Mouse (Mus musculus) MN1 (cell line): ENCODE data around the gene Vcan.

ENCODE experiments used
- DNase-seq: peaks from one replicate; pipeline ENCODE4 v3.0.0-alpha.2; 2016; ENCODE audit warnings: low spot score

Vcan gene

DNA sequence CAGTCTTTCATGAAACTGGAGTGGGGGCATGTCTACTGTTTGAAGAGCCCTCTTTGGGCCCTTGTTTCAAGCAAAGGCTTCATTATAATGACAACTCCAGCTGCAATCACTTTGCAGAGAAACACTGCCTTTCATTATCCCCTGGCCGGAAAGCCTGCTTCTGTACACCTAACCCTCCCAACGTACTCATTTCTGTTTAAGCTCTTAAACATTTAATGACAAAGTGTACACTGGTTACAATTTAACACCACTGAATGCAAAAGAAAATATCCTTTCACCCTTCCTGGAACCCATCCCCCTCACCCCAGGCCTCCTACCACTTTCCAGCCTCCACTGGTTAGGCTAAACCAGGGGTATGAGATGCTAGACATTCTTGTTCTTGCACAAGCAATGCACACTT lies 15.8 kb downstream of the Vcan start:
- no peak for DNase-seq

- no peak for DNase-seq
These were observed 21.8 kb downstream of the Vcan start for GRCm38 (mm10) chr13:89720497-89720896.

DNA sequence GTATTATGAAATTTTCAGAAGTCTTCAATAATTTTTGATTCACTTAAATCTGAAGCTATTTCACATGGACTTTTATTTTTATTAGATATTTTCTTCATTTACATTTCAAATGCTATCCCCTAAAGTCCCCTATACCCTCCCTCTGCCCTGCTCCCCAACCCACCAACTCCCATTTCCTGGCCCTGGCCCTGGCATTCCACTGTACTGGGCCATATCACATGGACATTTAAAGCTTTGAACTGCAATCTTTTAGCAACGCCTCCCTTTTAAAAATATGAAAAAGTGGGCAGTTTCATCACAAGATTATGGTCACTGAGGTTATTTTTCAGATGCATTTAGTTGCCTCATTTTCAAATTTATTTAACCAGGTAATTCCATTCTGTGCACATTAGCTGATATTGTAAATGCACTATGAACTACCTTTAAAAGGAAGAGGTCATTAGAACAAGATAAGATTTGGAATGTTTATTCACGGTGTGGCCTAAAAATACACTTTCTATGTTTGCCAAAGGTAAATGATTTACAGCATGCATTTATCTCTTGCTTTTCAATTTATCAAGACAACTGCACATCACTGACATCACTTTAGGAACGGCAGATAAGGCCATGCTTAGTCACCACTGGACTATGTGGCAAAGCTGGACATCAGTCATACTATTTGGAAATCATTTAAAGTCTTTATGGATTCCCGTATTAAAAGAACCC lies 32.7 kb downstream of the Vcan start:
- DNase-seq = no peak

DNA sequence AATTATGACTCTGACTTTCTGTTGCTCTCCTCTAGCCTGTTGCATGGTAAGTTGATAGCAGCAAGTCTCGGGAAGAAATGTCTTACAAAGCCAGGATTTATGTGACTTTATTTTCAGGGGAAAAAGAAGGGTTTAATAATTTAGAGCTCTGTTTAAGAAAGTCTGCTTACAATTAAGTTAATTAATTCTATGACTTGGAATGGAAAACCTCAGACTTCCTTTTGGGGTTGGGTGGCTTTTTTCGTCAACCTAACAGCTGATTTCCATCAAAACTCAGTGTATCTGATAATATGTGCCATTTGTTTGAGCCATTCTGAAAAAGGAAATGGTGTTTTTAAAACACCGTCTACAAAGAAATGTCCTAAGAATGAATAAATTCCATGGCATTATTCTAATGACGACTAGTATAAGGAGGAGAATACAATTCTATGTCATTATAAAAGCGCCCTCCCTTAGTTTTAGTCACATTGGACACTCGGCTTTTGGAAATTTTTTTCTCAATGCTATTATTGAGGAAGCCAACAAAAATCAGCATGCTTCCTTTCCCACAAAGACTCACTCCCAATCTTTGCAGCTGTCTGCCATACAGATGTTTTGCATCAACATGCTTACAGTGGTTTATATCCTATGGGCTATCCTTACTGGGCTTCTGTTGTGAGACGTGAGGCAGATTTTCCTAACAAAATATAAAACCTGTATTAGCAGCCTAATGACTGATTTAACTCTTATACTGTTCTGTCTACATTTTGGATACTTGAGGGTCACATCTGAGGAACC lies 34.0 kb downstream of the Vcan start:
- no peak for DNase-seq

- no peak for DNase-seq
These were observed 39.9 kb downstream of the Vcan start for GRCm38 (mm10) chr13:89702395-89702794.

GRCm38 (mm10) chr13:89699998-89700555 lies 42.2 kb downstream of the Vcan start:
- DNase-seq = no peak

GRCm38 (mm10) chr13:89692597-89692996 lies 49.7 kb downstream of the Vcan start:
- no peak for DNase-seq

- no peak for DNase-seq
These were observed 58.8 kb downstream of the Vcan start for GRCm38 (mm10) chr13:89683490-89683889.

- DNase-seq = no peak
These were observed 60.1 kb downstream of the Vcan start for GRCm38 (mm10) chr13:89682254-89682653.

DNA sequence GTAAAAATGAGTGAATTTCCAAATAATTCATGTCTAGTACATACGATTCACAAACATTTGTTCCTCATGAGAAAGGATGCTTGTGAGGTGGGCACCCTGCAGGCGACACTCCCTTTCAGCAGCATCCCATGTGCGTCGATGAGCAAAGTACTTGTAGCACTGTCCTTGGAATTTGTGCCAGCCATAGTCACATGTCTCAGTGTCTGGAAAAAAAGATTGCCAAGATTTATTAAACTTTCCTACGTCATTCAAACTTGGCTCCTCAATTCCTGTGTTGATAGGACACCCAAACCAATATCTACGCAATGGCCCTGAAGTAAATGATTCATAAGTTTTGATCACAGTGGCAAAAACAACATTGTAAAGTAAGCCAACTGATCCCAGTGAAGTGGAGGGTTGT lies 62.6 kb downstream of the Vcan start:
- no peak for DNase-seq

DNA sequence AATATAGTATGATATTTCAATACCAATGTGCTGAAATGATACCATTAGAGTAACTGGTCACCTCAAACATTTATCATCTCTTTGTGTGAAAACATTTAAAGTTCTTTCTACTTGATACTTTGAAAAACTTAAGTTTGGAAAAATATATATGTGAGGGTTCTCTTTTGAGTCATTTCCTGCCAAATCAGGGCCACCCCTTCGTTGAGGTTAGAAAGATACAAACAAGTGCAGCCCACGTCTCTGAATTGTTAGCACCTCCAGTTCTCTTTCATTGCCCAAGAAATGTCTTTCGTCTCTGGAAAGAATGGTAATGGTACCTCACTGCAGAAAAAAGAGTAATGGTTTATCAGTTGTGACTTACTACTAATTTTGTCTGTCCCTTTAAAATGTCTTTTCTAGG lies 71.8 kb downstream of the Vcan start:
- no peak for DNase-seq

- no peak for DNase-seq
These were observed 73.1 kb downstream of the Vcan start for GRCm38 (mm10) chr13:89668981-89669880.

GRCm38 (mm10) chr13:89668069-89668468 lies 74.2 kb downstream of the Vcan start:
- DNase-seq = peak; percentile 67

DNA sequence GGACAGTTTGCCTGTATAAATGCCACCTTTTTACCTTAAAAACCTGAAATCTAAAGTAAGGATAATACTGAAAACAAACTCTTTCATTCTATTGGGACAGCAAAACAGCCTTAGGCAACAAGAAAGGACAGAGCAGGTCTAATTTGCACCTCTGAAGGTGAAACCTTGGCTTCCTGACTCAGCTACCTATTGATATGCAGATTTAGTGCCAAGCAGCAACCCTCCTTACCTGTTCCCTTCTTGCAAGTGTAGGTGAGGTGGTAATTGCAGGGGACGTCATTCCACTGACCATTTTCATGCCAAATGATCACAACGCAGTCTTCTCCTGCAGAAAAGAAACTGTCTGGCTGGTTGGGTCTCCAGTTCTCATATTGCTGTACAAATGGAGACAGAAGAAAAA lies 80.6 kb downstream of the Vcan start:
- no peak for DNase-seq

GRCm38 (mm10) chr13:89657046-89657445 lies 85.3 kb downstream of the Vcan start:
- no peak for DNase-seq

DNA sequence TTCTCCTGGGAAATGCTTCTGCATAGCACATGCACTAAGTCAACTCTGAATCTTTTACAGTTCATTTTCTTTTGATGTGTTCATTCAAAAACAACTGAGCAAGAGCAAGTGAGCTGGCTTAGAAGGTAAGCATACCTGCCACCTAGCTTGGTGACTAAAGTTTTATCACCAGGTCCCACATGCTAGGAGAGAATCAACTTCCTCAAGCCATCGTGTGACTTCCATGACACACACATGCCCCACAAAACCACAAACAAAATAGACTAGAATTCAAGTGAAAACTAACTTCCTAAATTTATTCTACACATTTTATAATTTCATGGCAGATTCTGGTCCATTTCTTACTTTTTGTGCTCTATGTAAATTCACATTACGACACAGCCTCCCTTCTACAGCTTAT lies 89.0 kb downstream of the Vcan start:
- DNase-seq = no peak

DNA sequence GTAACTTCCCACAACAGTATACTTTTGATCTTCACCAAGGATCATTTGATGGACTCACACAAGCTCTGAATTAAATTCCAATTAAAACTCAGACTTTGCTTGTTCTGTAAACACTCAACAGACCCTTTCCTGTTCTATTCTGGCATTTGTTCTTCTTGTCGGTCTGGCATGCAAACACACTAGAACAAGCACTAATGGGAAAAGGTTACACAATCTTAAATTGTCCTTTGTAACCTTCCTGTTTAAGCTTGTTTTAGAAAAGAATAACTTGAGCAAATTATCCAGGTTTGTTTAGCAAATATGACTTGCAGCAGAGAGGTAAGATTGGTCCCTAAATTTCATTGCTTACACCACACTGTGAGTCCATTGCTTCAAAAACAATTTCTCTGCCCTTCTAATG lies 89.5 kb downstream of the Vcan start:
- DNase-seq = no peak

DNA sequence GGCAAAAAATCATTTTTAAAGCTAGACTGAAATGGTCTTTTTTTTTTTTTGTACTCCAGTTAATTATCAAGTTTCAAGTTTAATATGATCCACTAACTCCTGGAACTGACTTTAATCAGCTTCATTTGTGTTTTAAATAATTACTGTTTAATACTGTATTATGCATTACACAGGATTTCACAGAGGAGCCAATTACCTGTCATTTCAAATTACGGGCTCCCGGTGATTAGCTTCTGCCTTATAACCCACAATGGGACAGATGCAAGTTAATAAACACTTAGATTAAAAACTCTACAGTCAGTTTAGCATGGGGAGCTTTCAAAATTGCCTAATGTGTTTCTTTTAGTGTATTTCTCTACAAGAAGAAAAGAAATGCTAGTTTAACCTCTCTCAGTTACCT lies 96.7 kb downstream of the Vcan start:
- DNase-seq = no peak

GRCm38 (mm10) chr13:89637012-89637411 lies 105.3 kb downstream of the Vcan start:
- DNase-seq = no peak

DNA sequence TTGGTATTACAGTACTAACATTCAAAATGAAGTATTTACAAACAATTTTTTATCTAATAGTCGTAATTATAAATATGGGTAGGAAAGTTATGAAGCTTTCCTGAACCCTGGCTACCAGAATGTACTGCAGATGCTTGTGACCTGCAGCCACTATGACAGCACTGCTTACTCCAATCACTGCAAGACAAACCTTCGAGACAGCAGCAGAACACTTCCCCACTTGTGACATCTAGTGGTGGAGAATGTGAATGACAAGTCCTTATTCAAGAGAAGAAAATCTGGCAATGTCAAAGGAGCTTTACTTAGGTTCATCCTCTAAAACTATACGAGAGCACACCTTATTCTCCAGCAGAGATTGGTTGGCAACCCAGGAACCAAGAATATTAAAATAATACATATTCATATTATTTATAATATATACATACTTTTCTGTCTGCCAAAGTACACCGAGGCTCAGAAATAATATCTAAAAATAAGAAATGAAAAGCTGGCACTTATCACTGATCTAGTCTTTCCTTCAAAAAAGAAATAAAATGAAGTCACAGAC lies 108.1 kb downstream of the Vcan start:
- DNase-seq = peak; percentile 65

GRCm38 (mm10) chr13:89619064-89619463 lies 123.2 kb downstream of the Vcan start:
- no peak for DNase-seq

DNA sequence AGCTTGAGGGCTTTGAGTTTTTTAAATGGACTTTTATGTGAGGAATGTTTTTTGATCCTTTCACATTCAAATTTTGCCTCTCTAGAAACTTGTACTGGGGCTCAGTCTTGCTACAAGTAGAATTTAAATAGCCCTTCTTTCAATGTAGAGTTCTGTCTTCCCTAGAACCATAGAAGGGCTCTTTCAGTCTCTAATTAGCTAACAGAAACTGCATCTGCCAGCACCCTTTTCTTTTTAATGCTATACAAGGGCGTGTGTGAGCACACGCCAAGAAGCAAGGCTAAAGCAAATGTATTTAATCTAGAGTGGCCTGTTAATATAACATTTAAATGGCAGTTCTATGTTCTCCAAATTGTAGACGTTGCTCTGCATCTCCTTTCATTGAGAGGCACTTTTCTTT lies 134.9 kb downstream of the Vcan start:
- no peak for DNase-seq
